Mouse (Mus musculus) kidney, adult 8-10 months (tissue): ENCODE results near the gene Gm20662.

Experiments
- DNase-seq, 2 experiments: peaks; one replicate each; pipeline ENCODE4 v3.0.0; 2022

The Gm20662 gene

DNA sequence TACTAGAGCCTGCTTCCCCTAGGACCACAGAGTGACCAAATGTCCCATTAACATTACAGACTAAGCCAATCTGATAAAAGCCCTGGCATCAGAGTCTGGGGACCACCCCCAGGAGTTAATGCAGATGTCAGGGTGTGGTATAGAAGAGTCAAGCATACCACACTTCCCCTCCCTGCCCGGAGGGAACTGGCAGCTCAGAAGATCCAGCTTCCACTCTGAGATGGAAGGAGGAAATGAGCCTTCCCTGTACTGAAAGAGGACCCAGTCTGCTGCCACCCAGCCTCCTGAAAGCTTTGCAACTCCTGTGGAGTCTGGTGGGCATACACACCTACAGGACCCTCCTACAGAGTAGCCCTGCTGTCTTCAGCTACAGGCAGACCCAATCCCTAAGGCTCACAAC lies 58.9 kb downstream of the Gm20662 start:
- no peak for DNase-seq

DNA sequence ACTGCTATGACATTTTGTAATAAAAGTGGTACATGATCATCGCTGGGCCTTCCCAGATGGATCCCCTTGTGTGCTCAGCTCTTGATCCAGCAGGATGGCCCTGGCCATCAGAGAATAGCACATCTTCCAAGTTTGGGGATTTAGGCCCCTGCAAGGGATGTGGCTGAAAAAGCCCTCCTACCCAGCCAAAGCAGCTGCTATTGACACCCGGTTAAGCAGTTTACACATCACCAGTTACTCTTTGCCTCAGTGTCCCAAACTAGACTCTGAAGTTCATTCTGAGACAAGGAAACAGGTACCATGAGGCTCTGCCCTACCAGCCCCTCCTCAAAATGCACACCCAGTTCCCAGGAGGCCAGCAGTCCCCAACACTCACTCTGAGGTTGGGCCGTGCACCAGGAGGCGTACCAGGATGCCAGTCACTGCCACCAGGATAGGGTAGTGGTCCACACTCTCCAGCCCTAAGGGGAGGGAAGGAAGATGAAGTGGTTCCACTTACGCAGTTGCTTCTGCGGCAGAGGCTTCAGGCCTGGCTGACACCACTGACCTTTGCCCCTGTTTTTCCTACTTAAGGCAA lies 59.6 kb downstream of the Gm20662 start:
- DNase-seq: no peak

DNA sequence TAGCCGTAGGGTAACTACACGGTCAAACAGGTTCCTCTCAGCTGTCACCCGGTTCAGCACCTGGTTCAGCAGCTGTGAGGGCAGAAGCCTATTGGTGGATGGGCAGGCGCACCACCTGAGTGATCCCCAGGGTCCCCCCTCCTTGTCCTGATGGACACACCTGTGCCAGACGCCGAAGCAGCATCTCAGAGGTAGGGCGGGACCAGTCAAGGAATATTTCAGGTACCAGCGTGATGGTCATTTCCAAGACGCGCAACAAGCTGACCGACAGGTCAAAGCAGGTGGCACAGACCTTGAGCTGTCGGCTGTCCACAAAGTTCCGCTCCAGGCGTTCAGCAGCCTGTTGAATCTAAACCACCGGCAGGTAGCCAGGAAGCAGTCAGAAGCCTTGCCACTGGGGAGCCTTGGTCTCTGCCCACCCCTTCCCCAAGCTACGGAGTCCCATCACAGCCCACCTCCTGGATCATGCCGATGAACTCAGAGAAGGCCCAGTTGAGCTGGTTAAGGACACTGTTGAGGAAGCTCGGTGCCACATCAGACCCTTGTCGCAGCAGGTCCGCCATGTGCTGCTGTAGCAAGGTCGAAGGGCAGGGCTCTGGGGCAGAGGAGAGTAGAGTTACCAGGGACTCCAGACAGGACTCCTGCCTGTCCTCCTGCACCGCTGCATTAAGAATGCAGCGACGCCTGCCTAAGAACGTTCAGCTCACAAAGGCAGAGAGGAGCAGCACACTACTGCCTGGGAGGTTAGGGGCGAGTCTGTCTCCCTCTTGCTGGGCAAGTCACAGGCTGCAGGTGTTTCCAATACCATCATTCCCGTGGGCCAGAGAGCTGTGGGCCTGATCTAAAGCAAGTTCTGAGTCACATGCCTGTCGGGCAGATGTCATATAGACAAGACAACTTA lies 60.5 kb downstream of the Gm20662 start:
- DNase-seq: no peak

DNA sequence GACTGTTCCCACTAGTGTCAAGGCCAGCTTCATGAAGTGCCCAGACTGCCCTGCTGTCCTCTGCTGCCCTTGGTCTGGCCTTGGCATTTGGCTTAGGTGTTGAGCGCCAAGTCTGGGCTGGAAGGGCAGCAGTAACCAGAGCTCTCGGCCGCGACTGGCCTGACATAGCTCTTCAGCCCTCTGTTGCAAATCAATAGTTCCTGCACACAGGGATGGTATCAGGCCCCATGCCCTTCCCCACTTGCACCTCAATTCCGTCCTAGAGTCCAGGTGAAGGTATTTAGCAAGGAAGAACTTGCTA lies 61.1 kb downstream of the Gm20662 start:
- no peak for DNase-seq

DNA sequence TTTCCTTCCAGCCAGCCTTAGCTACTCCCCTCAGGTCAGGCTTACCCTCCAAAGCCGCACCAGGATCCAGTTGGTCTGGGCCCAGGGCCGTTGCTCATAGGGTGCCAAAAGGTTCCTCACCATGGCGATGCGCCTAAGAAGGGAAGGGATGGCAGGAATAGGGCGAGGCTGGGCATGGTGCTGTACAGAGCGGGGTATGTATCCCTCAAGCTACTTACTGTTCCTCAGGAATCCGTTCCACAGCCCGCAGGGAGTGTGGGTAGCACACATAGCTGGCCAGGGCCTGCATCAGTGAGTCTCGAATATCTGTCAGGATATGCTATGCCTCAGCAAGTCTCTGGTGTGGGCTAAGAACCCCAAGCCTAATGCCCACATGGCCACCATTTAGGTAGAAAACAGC lies 62.1 kb downstream of the Gm20662 start:
- DNase-seq: no peak

DNA sequence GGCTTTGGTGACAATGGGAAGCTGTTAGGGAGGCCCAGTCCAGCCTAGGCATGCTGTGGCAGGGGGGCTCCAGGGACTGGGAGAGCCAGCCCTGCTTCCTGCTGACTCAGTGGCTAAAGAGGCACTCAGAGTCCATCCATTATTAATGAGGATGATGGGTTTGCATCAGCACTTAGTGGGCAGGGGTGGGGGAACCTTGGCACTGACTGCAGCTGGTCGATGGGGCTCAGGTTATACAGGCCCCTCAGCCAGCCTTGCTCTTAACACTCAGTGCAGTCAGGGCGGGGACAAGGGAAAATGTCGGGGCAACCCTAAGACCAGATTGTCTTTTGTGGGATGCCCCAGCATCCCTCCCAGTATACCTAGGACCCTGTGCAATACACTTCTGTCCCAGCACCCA lies 66.0 kb downstream of the Gm20662 start:
- no peak for DNase-seq

DNA sequence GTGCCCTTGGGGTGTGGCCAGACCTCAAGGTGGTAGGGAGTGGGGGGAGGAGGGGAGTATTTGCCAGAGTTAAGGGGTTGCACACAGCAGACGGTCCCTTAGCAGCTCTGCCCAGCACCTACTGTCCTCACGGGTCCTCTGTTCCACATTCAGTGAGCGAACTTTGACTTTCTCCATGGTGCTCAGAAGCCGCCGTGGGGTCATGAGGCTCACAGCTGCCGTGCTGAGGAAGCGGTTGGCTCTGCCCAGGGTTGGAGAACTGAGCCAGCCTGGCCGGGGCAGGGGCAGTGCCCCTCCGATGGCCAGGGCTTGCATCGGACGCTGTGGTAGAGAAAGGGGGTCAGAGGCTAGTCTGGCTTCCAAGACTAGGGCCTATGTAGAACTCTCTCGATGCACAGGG lies 67.2 kb downstream of the Gm20662 start:
- DNase-seq: no peak

DNA sequence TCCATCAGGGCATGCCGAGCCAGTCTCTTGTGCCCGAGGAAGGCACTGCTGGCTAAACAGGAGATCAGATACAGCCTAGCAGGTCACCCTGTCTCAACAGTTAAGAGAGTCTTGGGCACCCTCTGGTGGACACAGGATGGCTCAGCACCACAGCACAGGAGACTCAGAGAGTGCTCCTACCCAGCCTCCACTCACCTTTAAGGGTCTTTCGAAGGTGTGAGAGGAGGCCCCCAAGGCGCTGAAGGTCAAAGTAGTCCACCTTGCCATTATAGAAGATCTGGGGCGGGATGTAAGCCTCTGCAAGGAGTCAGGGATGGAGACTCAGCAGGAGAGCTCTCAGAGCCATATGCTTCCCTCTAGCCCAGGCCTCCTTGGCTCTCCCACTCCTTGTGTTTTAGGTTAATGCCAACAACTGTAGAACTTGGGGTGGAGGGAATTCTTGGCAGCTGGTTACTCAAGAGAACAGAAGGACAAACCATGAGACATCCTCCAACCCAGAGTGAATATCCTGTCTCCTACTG lies 69.4 kb downstream of the Gm20662 start:
- DNase-seq: peak in 1 of 2 experiments; percentile 62

DNA sequence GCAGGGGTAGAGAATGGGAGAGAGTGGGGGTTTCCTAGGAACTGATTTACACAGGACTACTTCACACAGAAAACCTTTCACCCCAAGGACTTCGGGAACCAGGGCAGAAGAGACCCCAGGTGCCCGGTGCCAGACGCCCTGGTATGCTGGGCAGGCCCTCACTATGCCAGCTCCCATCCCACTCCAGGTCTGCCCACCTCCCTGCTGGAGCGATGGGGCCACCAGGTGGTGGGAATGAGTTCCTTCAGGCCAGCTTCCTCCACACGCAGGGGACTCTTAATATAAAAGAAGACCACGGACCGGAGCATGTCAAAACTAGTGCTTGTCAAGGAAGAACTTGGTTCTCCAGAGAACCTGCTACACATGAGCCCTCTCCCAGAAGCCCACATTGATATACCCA lies 71.0 kb downstream of the Gm20662 start:
- DNase-seq: no peak

DNA sequence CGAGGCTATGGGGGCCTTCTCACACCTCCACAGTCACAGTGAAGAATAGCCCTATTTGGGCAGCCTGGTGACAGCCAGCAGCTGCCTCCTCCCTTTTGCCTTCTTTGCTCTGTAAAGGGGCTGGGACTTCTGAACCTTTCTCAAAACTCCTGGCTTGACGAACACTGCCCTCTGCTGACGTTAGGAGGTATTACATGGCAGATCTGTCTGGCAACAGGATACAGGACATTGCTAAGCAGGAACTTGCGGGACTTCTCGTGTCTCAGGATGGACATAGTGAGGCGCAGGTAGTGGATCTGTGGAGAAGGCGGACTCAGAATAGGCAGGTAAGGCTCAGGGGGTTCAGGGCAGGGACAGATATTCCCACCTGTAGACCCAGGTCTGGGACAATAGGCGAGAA lies 71.8 kb downstream of the Gm20662 start:
- peak; percentile 71 to 89 for DNase-seq

DNA sequence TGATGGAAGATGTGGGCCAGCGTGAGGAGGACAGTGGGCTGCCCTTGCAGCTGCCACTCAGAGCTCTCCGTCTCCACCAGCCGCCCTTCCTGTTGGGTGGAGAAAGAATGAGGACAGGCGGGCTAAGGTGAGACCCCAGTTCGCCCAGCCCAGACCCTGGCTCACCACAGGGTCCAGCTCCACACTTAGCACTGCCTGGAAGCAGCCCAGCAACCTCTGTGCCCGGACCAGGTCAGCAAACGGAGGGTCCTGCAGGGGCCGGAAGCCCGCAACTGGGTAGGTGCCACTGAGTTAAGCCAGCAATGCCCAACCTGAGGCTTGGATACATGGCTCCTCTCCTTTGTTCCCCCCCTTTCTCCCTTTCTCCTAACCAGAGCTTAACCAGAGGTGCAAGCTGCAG lies 72.9 kb downstream of the Gm20662 start:
- no peak for DNase-seq

DNA sequence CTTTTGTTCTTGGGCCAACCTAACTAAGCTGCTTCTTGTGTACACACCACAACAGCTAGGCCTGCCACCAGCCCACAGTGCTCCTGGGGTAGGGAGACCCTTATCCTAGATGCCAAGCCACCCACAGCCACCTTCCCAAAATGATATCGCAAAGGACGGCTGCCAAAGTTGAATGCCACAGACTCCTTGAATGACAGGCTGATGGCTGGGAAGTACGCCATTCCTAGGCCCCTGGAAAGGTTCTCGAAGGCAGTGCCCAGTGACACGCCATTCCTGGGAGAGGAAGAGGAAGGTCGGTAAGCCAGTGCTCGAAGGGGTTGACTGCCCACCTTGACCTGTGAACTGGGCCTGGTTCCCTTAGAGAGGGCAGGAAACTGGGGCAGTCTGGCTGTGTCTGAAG lies 73.4 kb downstream of the Gm20662 start:
- DNase-seq: no peak

DNA sequence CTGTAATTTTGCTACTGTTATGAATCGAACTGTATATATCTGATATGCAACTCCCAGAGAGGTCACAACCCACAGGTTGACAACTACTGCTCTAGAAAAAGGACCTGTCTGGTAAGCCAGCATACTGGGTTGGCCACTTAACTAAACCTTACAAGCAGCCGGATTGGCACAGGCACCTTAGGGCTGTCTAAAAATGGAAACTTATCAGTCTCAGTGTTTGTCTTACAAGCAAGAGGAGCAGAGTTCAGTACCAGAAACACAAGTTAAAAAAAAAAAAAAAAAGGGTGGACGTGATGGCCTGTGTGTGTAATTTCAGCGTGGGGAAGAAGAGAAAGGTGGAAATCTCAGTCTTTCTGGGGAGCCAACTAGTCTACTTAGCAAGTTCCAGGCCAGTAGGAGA lies 75.7 kb downstream of the Gm20662 start:
- DNase-seq: no peak

DNA sequence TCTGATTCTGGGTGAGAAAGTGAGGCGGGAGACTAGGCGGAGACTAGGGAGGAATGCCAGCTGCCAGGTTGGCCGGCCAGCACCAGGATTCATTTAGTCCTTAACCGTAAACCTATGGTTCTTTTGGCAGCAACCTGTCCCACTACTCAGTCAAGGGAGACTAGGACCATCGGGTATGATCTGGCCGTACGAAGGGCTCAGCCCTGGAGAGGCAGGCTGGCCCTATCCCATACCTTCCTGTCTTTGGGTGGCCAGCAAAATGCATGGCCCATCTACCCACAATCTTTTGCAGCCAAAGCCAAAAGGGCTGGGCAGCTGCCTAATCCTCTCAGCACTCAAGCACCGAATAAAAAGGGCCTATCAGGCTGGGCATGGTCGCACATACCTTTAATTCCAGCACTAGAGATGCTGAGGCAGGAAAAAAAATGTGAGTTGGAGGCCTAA lies 76.4 kb downstream of the Gm20662 start:
- DNase-seq: no peak

DNA sequence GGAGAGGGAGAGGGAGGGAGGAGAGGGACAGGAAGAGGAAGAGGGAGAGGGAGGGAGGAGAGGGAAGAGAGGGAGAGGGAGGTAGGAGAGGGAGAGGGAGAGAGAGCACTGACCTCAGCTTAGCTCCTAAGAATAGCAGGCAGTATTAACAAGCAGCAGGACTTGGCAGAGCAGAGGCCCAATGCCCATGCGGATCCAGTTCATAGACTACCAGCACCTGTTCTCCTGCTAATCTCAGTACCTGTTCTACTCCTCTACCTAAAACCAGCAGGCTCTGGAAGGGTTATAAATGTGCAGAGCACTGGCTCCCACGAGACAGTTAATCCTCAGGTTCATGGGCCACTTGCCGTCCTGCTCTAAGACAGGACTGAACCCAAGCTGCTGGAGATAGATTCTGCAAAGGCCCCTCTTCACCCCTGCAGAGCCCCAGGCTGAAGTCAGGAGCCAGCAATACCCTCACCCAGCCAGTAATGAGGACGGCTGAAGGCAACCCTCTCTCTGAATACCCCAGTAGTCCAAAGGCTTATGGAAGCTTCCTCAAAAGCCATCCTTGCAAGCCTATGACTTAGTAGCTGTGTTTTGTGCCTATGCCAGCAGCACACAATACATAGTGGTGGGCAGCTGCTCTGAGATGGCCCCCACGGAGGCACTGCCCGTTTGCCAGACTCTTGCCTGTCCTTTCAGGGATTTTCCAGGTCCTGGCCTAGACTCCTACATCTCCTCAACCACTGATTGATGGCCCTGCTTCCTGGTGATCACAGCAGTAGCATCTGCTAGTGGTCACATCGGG lies 77.2 kb downstream of the Gm20662 start:
- DNase-seq: no peak

DNA sequence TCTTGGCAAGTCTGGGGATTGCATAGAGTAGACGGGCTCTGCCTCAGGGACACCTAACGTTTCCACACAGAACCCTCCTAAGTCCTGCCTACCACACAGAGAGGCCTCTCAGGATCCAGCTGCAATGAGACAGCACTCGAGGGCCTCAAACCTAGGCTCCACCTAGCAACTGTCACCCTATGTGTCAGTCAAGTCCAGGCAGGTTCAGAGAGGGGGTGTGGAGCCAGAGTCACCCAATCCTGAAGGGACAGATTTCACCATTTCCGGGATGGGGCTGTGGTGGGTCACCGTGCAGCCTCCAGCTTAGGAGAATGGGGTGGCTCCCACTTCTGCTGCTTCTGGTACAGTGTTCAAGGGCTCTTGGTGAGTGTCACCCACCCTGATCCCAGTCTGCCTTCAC lies 84.0 kb downstream of the Gm20662 start, which contains the start of gene Mst1:
TSS of gene Mst1 (plus strand) at position 269 of the 400 bp plus-strand sequence.
- no peak for DNase-seq

DNA sequence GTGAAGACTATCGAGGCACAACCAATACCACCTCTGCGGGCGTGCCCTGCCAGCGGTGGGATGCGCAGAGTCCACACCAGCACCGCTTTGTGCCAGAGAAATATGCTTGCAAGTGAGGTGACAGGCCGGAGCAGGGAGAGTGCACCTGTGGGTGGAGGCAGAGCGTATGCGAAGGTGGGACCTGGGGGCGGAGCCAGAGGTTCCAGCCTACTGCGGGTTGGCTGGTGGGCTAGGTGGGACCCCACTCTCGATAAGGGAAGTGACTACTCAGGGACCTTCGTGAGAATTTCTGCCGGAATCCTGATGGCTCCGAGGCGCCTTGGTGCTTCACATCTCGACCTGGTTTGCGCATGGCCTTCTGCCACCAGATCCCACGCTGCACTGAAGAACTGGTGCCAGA lies 86.4 kb downstream of the Gm20662 start:
- DNase-seq: no peak

DNA sequence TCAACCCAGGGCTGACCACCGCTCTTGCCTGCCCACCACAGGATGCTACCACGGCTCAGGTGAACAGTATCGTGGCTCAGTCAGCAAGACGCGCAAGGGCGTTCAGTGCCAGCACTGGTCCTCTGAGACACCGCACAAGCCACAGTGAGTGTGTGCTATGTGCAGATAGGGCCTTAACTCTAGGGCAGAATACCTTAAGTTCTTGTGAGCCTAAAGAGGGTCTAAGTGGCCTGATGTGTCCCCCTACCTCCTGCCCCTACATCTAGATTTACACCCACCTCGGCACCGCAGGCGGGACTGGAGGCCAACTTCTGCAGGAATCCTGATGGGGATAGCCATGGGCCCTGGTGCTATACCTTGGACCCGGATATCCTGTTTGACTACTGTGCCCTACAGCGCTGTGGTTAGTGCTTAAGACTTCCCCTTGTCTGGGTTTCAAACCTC lies 86.9 kb downstream of the Gm20662 start, which contains the start of gene Rnf123:
TSS of gene Rnf123 (minus strand) at position 359 of the 444 bp plus-strand sequence.
- no peak for DNase-seq

DNA sequence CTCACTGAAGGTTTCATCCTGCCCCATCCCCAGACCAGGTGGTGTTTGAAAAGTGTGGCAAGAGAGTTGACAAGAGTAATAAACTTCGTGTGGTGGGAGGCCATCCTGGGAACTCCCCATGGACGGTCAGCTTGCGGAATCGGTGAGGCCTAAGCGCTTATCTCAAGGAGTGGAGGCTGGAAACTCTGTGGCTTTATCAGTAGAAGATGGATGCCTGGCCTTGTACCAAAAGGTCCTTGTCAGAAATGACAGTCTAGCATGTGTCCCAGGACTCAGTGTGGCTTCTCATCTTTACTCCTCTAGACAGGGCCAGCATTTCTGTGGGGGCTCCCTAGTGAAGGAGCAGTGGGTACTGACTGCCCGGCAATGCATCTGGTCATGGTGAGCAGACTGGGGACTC lies 87.4 kb downstream of the Gm20662 start:
- DNase-seq: no peak

DNA sequence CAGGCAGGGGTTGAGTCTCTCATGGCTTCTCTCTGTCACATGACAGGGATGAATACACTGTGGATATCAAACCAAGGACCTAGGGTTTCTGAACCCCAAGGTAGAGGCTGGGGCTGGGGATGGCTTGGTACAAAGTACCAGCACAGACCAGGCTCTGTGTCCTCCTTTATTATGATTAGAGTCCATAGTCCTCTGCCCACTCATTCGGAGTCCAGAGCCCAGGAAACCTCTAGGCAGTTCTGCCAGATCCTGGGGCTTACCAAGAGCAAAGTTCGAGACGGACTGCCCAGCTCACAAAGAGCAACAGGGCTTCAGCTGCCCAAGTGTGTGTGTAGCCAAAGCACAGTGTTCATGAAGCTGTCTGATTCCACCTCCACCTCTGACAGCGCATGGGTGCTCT lies 89.1 kb downstream of the Gm20662 start:
- peak; percentile 64 to 68 for DNase-seq

DNA sequence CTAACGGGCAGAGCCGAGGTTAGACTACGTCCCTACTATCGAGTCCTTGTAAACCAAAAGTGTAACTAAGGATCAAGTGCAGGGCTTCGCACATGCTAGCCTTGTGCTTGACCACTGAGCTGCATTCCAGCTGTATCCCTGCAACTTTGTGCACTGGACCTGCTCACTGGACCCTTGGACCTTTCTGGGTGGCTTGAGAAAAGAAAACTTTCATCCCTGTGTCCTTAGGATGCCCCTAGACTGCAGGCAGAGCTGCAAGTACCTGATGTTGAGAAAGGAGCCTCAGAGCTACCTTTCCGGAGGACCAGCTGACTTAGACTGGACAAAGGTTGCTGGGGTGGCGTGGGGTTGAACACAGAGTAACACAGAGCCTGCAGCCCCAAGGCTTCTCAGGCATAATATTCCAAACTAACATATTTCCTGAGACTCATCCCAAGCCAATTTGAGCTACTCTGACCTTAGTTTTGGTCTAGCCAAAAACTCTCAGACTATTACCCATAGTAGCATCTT lies 94.5 kb downstream of the Gm20662 start:
- peak; percentile 76 to 85 for DNase-seq

DNA sequence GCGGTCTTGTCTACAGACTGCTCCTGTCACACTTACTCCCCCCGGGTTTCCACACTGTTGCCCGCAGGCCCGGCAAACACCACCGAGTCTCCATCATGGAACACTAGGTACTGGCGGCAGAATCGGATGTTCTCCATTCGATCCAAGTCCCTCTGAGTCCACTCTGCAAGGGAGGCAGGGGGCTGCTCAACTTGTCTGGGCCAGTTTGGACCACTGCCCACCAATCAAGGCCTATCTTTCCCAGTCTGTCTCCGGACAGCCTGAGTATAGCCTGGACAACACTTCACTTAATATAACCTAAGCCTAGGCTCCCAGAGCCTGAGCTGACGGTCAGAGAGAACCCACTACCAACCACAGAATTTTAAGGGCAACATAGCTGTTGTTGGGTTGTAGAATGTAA lies 97.4 kb downstream of the Gm20662 start:
- DNase-seq: no peak
